Mouse (Mus musculus) heart, adult 18-20 months (tissue): ENCODE measurements around the gene Rabl3. TPM values are rescaled to one million over a fixed set of nuclear protein-coding genes. Genes with fewer than 3 reads are reported as not detected.

Experiments used
- DNase-seq, 2 experiments: peaks; one replicate each; pipeline ENCODE4 v3.0.0; 2021 to 2022; ENCODE audit warnings: mixed read lengths in 1 of 2
- total RNA-seq, 2 experiments: library from RNA; stranded (reverse); gene quantifications; 2 replicates each; pipeline ENCODE4 v1.2.3; 2021

The Rabl3 gene
- total RNA-seq, 2 experiments from 2014 or later, result 6.6 to 6.7 TPM

GRCm38 (mm10) chr16:37546312-37546711 is 6.6 kb downstream of the Rabl3 start:
- DNase-seq, result no peak

GRCm38 (mm10) chr16:37550266-37550665 is 10.6 kb downstream of the Rabl3 start:
- peak; percentile 12 to 29 for DNase-seq

GRCm38 (mm10) chr16:37550981-37551380 is 11.3 kb downstream of the Rabl3 start:
- DNase-seq, result peak in 1 of 2 experiments; percentile 9

- no peak for DNase-seq
Observed at GRCm38 (mm10) chr16:37552824-37553223, 13.1 kb downstream of the Rabl3 start.

- DNase-seq, result no peak
Observed at GRCm38 (mm10) chr16:37562414-37562813, 22.7 kb downstream of the Rabl3 start.

- no peak for DNase-seq
Observed at GRCm38 (mm10) chr16:37562961-37563360, 23.3 kb downstream of the Rabl3 start.

GRCm38 (mm10) chr16:37565117-37565516 is 25.4 kb downstream of the Rabl3 start:
- no peak for DNase-seq

- no peak for DNase-seq
Observed at GRCm38 (mm10) chr16:37566107-37566506, 26.4 kb downstream of the Rabl3 start.

- no peak for DNase-seq
Observed at GRCm38 (mm10) chr16:37567113-37568050, 27.7 kb downstream of the Rabl3 start.

GRCm38 (mm10) chr16:37571554-37571953 is 31.9 kb downstream of the Rabl3 start:
- DNase-seq, result no peak

GRCm38 (mm10) chr16:37572117-37572754 is 32.6 kb downstream of the Rabl3 start:
- no peak for DNase-seq

GRCm38 (mm10) chr16:37573061-37573460 is 33.4 kb downstream of the Rabl3 start:
- DNase-seq, result no peak

- no peak for DNase-seq
Observed at GRCm38 (mm10) chr16:37575325-37575724, 35.6 kb downstream of the Rabl3 start.

GRCm38 (mm10) chr16:37579591-37579990 is 39.9 kb downstream of the Rabl3 start:
- DNase-seq, result no peak

GRCm38 (mm10) chr16:37579994-37580393 is 40.3 kb downstream of the Rabl3 start, which contains the start of gene Hgd:
Gene Hgd (plus strand): TSS chr16:37580153.
- no peak for DNase-seq

- no peak for DNase-seq
Observed at GRCm38 (mm10) chr16:37580651-37581050, 41.0 kb downstream of the Rabl3 start.

GRCm38 (mm10) chr16:37581901-37582300 is 42.2 kb downstream of the Rabl3 start:
- DNase-seq, result no peak

GRCm38 (mm10) chr16:37583306-37583705 is 43.6 kb downstream of the Rabl3 start:
- DNase-seq, result no peak

- DNase-seq, result no peak
Observed at GRCm38 (mm10) chr16:37583801-37584200, 44.1 kb downstream of the Rabl3 start.

GRCm38 (mm10) chr16:37584218-37585035 is 44.7 kb downstream of the Rabl3 start:
- DNase-seq, result peak; percentile 58 to 64

GRCm38 (mm10) chr16:37585129-37585563 is 45.5 kb downstream of the Rabl3 start:
- no peak for DNase-seq

GRCm38 (mm10) chr16:37590921-37591320 is 51.2 kb downstream of the Rabl3 start:
- no peak for DNase-seq
